Mouse (Mus musculus): ENCODE data around the gene Mamld1.
"Not testable (repeated sequence)": the region's sequence is repeated elsewhere in the genome, so short reads cannot be mapped to it uniquely, and the experiment has no call there.

Gene Mamld1

DNA sequence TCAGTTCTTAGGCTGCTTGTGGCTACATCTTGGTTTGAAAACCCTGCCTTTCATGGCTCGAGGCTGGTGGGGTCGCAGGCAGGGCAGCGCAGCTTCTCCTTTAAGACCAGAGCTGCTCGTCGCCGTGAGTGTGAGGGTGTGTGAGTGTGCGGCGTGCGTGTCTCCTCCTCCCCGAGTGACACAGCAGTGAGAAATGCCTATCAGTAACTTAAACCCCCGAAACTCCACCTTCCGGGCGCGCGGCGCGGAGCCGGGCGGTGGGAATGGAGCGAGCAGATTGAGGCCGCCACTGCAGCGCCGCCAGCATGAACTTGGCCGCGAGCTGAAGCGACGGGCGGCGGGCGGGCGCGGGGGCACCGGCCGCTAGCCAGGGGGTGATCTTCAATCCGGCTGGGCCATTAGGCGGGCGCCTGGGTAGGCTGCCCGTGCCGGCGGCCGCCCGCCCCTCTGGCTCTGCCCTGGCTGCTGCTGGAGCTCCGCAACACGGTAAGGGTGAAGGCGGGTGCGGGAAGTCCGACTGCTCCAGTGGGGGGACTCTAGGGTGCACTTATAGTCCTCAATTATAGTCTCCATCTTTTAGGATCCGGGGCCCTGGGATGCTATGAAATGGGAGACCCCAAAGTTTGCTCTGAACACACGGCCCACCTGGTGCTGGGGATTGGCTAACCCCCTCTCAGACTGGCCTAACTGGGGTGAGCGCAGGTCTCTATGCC is at the start of gene Mamld1:
TSS of gene Mamld1 (plus strand) at position 393 of the 713 bp plus-strand sequence.
- in situ Hi-C loops (cut with MboI, MseI): no loop called here

DNA sequence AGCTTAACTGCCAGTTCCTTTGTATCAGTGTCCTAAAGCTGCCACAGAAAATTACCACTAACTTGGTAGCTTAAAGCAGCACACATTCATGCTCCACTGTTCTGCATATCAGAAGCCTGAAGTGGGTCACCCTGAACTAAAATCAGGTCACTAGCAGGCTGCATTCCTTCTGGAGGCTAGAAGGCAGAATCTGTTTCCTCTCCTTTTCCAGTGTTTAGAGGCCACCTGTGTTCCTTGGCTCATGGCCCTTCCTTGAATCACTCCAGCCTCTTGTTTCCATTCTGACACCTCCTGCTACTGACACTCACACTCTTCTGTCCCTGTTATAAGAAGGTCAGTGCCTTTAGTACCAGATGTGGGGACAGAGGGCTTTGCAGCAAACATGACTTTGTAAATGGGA is 25.3 kb upstream of the Mamld1 start:
- in situ Hi-C loops (cut with MboI, MseI): no loop called here

DNA sequence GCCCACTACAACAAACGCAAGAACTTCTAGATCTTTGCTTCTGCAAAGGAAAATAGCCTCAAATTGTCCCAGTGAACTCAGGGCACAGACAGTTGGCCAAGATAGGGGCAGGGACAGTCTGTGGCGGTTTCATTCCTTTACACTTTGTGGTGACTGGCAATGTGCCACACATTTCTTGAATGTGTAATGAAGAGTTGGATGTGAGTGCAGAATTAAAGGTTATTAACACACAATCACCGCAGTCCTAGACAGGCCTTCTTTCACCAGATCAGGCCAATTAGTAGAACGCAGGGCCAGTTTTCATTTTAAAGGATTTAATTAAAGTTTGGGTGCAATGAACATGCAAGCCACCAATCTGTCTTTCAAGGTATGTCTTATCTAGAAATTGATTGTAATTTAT is 22.0 kb upstream of the Mamld1 start:
- in situ Hi-C loops (cut with MboI, MseI): no loop called here

DNA sequence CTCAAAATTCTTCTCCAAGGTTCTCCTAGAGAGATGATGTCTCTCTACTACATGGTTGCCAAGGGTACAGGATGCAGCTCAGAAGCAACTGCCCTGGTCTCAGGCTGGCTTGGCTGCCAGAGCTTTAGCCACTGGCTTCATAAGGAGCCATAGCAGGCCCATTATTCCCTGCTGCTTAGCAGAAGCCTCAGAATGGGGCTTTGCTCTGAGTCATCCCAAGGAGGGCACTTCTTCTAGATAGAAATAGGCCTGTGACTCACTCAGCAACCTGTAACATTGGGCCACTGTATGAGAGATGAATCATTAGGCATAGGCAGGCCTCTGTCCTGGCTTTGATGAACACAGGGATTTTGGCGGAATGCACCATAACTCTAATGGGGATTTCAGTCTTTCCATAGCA is 21.1 kb upstream of the Mamld1 start:
- in situ Hi-C loops (cut with MboI, MseI): not testable (repeated sequence)

DNA sequence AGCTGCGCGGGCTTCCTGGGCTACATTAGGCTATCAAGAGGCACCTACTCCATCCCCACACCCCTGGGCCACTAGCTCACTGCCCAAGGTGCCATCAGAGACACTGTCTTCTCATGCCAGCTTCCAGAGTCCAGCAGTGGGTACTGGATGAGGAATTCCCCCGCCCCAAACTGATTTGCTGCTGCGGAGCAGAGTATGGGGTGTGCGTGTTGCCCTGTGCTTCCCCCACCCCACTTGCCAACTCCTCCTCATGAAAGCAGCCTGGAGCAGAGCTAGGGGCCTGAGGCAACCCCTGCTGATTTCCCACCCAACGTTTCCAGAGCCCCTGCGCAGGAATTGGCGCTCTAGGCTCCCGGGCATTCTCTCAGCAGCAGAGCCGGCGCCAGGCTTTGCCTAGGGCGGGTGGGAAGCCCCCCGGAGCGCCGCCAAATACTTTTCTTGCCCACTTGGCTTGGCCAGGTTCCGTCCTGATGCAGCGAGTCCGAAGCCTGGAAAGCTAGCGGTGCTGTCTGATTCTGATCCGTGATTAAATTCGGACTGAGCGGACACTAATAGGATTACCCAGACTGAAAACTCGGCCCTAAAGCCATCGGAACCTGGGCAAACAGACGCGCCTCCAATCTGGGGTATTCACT is 738 bp downstream of the Mamld1 start:
- in situ Hi-C loops (cut with MboI, MseI): no loop called here

DNA sequence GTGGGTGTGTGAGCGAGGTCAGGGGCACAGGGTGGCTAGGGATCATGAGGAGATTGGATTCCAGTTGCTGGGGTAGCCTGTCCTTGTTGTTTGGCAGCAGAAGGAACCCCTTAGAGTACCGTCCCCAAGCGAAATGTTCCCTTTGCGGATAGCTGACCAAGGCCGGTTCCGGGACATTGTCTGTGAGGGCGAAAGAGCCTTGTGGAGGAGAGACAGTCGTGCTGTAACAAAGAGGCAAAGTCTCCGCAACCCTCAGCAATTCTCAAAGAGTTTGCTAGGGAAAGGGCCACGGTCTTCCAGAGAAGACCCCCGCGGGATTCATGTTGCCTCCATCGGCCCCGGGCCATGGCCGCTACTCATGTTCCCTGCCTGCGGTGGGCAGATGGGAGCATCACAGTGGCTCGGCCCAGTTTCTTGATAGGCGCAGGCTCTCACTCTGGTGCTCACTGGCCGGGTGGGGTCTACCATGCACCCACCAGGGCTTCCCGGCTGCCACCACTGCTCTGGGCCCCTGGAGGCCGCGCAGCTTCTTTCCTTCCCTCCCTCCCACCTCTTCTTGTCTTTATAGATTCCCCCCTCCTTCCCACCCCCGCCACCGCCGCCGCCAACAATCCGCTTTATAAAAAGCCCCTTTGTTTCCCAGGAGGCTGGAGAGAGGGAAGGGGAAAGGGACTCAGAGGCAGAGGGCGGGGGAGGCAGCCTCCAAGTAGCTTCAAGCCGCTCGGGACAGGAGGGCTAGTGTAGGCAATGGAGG is 1.5 kb downstream of the Mamld1 start:
- in situ Hi-C loops (cut with MboI, MseI): no loop called here

DNA sequence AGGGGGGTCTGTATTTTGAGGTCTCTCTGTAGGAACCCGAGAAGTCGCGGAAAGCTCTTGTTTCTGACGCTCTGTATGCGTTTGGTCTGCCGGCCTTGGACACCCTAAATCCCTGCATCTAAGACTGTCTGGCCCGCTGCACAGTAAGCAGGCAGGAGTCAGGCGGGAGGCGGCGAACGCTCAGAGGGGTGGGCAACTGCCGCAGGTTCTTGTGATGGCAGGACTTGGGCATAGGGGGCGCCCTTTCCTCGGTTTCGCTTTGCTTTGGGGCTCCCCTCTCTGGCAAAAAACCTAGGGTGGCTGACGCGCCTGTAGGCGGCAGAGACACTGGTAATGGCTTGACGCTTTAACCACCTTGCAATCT is 2.0 kb downstream of the Mamld1 start:
- in situ Hi-C loops (cut with MboI, MseI): no loop called here

DNA sequence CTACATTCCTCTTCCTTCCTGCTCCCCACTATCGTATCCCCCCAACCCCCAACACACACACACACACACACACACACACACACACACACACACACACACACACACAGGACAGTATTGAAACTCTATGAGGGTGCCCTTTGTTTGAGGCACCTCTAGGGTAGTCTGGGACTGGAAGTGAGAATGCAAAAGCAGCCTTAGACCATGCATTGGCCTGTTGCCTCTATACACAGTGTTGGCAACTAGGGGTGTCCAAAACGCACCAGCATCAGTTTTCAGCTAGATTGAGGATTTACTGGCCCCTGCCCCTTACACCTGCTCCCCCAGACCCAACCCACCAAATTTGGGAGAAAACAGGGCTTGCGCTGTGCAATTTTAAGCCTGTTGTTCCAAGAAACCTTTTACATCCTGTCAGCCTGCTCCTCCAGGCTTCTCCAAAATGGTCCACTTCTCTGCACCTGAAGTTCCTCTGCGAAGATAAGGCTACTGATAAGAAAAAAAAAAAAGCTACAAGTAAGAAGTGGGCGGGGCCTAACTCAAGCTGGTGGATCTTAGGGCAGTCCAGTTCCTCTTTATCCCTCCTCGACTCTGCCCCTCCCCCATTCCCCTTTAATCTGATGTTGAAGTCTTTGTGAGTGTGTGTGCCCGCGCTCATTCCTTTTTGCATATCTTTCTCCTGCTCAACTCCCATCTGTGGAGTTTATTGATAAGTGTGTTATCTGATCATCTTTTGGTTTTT is 2.6 kb downstream of the Mamld1 start:
- in situ Hi-C loops (cut with MboI, MseI): no loop called here

DNA sequence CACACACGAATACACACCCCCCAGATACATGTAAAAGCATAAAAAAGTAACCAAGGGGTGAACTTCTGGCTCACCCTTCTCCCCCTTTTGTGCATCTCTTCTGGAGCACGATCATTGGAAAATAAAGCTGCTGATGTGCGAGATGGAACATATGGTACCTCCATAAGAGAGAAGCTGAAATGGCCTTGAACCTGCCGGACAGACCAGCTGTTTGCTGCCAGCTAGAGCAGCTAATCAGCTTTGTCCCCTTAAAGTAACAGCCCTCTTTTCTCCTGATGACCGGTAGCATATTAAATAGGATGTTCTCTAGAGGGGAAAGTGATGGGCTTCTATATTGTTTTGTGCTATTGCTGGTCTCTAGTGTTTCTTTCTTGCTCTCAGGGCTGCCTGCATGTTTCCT is 3.2 kb downstream of the Mamld1 start:
- in situ Hi-C loops (cut with MboI, MseI): no loop called here

DNA sequence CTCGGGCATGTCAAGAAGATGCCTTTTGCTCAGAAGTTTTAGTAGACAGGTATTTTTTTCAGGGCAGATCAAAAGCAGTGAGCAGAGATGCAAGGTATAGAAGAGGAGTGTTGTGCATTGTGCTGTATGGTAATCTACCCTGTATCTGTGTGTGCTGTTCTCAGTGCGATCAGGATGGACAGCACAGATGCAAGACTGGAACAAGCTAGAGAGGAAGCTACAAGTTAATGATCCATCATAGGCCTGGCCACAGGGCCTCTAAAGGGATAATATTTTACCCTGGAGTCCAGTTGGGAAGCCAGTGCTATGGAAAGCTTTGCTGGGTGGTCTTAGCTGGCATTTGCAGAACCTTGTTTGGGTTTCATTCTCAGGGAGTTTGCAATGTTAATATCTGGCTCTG is 6.9 kb downstream of the Mamld1 start:
- in situ Hi-C loops (cut with MboI, MseI): no loop called here

DNA sequence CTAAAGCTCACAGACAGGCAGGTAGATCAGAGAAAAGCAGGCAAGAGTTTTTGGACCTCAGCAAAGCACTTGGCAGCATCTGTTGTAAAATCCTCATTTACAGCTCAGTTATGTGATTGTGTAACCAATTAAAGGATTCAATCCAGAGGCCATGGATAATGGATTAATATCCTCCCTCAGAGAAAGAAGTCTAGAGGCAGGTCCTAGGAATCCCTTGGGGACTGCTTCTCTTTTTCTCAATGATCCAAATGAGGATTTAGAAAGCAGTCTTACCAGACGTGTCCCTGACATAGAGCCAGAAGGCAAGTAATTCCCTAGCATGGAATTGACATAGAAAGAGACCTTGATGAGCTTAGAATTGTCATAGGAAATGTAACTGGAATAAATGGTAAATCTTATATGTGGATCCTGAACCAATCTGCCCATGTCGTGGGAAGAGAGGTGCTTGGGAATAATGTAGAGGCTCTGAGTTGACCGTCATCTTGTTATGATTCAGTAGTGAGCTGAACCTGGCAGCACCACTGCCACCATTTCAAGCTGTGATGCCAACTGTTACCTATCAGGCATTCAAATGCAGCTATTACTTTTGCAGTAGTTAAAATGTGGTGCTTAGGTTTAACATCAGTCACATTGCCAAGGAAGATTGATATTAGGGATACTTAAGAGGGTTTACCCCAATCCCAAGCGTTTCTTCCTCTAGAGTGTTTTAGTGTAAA is 35.2 kb downstream of the Mamld1 start:
- in situ Hi-C loops (cut with MboI, MseI): no loop called here

DNA sequence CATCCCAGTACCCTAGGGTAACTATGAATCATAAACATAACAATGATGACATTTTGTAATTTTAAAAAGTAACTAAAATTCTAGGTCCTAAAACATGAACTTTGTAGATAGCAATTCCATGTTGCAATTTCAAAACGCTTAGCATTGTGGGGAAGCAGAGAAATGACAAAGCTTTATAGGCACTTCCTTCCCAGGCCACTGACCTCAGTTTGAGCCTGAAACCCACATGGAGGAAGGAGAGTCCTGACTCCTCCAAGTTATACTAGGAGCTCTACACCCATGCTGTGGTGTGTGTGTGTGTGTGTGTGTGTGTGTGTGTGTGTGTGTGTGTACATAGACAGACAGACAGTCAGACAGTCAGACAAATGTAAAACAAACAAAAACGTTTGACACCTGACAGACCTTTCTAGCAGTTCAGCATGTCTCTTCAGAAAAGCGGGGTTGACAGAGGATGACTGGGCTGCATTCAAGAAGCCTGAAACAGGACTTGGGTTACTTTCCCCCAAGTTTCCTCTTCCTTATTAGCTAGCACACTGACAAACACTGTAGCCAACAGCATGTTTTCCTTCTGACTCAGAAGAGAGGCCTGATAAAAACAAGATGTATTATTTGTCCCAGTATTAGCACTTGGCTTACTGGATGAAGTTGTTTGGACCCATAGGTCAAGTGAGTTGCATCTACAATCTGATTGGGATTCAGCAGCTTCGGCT is 37.5 kb downstream of the Mamld1 start:
- in situ Hi-C loops (cut with MboI, MseI): no loop called here

DNA sequence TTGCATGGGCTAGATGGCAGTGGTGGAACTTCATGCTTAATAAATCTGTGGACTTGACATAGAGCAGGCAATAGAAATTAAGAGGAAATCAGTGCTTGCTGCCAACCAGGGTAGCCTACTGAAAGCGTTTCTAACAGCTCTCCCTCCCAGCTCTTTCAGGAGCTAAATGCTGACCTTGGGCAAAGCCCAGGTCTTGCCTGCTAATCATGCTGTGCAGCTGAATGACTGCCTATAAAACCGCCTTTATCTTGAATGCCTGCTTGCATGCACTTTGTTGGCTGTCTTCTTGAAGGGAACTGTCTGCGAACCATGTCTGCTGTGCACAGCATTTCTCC is 38.0 kb downstream of the Mamld1 start:
- in situ Hi-C loops (cut with MboI, MseI): no loop called here

DNA sequence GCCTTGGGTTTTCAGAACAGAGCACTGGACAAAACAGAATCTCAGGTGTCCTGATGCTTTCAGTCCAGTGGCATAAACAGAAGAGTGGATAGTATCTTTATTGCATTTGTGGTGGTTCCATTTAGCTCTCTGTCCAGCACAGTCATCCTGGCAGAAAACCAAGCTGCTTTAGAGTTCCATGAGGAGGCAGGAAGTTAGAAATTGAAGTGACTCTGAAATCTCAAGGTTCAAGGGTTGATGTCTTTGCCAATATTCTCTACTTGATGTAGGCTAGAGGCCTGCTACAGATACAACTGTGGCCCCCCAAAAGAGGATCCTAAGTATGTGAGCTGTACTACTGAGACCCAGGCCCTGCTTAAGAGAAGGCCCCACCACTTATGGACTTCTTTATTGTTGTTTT is 55.8 kb downstream of the Mamld1 start:
- in situ Hi-C loops (cut with MboI, MseI): no loop called here

DNA sequence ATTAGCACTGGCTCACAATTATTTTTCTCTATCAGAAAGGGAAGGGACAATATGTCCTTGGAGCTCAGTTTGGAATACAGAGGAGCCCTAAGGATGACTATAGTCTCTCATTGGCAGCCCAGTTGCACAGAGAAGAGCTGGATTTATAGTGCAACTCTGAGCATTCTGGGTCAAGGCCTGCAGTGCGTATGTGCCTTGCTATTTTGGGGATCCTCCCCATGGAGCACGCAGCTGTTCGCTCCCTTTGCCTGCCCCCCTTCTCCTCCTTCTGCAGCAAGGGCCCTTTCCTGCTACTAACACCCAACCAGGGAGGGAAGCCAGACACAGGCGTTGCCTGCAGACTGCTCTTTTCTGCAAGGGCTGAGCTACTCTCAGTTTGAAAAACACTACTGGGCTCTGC is 56.3 kb downstream of the Mamld1 start:
- in situ Hi-C loops (cut with MboI, MseI): no loop called here

DNA sequence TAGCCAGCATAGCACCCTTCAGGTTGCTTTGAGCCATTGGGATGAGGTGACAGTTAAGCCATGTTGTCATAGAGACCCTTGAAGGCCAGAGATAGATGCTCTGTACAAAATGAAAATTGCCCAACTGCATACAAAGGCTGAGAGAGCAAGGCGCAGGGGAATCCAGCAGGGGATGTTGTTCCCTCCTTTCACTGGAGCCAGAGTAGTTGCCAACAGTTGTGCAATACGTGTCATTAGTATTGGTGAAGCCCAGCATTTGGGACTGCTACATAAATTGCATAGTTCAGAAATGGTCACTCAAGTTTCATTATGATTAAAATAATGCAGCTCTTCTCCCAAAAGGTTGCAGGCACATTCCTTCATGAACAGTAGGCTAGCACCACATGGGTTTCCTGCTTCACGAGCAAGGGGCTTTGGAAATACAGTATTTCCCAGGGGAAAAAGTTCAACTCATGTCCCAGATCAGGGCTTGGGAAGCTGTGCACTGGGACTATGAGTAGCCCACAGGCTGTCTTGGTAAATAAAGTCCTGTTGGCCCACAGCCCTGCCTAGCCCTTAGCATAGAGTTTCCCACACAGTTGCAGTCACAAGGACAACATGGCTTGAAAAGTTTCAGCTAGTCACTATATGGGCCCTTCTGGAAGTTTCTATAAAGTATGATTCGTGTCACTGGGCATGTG is 58.1 kb downstream of the Mamld1 start:
- in situ Hi-C loops (cut with MboI, MseI): no loop called here

DNA sequence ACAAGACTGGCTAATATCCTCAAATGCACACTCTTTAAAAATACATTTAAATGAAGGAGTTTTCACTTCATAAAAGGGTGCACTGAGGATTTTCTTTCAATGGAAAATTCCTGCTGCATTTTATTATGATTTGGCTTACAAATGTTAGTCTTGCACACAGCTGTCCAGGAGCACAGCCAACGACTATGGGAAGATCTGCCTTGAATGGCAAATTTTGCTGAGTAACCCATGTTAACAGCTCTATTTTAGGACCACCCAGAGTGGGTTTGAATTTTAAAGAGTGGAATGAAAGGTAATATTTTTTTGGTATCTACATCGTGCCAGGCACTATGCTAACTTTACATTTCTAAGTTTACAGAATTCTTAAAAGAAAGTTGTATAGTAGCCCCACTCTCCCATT is 60.3 kb downstream of the Mamld1 start:
- in situ Hi-C loops (cut with MboI, MseI): no loop called here

DNA sequence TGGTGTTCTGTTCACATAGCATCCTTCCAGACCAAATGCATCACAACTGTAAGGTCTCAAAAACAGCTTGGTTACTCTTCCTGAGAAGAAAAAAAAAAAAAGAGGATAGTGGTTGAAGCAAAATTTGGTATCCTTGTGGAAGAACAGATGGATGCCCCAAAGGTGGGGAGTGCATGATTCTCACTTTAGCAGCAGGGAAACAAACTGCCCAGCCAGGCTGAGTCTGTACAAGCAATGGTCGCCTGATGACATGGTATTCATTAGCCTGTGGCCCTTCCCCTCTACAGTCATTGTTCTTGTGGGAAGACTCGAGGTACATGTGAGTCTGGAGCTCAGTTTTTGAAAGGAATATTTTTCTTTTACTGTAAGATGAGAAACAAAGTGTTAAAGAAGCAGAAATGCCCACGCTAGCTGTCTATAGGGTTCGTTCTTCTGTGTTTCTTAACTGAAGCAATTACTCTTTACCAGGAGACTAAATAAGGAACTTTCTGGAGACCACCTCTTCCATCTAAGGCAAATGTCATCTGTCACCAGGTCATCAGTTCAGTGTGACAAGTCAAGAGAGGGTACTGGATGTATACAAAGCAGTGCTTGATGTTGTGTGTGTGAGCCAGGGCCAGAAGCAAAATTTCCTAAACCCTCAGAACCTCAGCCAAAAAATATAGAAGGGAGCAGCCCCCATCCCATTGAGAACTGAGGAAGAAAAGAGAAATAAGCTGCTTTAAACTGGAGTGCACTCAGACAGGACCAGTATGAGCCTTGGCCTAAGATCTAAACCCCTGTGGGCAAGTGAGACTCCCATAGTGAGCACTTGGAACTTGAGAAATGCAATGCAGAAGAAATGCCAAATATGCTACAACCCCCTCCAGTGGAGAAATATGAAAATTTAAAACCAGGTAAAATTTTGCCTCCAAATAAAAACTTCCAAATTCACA is 72.6 kb downstream of the Mamld1 start:
- in situ Hi-C loops (cut with MboI, MseI): no loop called here

DNA sequence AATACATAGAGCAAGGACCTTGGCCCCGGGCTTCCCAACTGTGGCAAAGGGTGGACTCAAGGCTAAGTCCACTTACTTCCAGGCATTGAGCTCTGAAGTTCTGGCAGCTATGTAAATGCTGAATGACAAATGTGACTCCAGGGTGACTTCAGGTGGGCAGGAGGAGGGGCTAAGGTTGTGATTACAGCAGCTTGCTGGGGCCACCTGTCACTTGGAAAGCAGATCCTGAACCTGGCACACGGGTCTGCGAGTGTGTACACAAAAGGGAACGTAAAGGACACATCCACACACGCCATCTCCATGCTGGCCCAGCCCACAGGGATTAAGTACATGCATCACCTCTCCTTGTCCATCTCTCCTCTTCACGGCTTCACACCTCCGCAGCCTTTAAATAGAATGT is 75.0 kb downstream of the Mamld1 start:
- in situ Hi-C loops (cut with MboI, MseI): no loop called here
